In genomic region chr14:103898689-103899088, GRCm38 (mm10) we compare ENCODE assay signal across 8 mouse cellular contexts. TPM values are rescaled to one million over a fixed set of nuclear protein-coding genes. Genes with fewer than 3 reads are reported as not detected.
A peak's percentile ranks its signal among the peaks of the same experiment; 100 is the strongest.
DNase-seq lines count a peak whose midpoint lies in the region; ATAC-seq and TF ChIP-seq lines count a peak whose summit lies in the region.

No protein-coding gene starts in this region.

- WGBS in kidney, adult 2 months: 42% methylated on average over 9 of the region's 9 CpGs
- 25% methylated on average over 9 of the region's 9 CpGs for WGBS in embryonic facial prominence, embryonic 10.5 days
- 5% methylated on average over 9 of the region's 9 CpGs for WGBS in hindbrain, embryonic 14.5 days
- WGBS in macrophage (ENCODE audit: missing documents): 5% methylated on average over 9 of the region's 9 CpGs
- WGBS in stomach, embryonic 16.5 days: 40% methylated on average over 9 of the region's 9 CpGs

- TF ChIP-seq POLR2A in kidney, adult 2 months (IDR thresholded peaks at IDR 0.05; ENCODE audit: low read depth, low read length): no peak

- intact Hi-C loops in left cerebral cortex, postnatal 14 days (cut with DNase I): no loop called here

- no peaks in the 10 kb centered on the region for H3K36me3 ChIP-seq in kidney, adult 2 months (ENCODE audit: control insufficient read depth, insufficient read depth, low read length)
- no peaks in the 10 kb centered on the region for H3K36me3 ChIP-seq in embryonic facial prominence, embryonic 10.5 days (replicated peaks)
- no peaks in the 10 kb centered on the region for H3K36me3 ChIP-seq in hindbrain, embryonic 14.5 days (replicated peaks; ENCODE audit: control insufficient read depth, insufficient read depth)
- H3K36me3 ChIP-seq in macrophage (ENCODE audit: inconsistent target): no peaks in the 10 kb centered on the region
- no peaks in the 10 kb centered on the region for H3K36me3 ChIP-seq in stomach, embryonic 16.5 days (ENCODE audit: control insufficient read depth, insufficient read depth, low read length)

- H3K27ac ChIP-seq in kidney, adult 2 months (ENCODE audit: insufficient read depth, low read depth, low read length): no peak overlapping the region
- H3K27ac ChIP-seq in embryonic facial prominence, embryonic 10.5 days (replicated peaks): peak overlapping the region; percentile 82
- peak overlapping the region; percentile 73 for H3K27ac ChIP-seq in hindbrain, embryonic 14.5 days
- peak overlapping the region; percentile 46 for H3K27ac ChIP-seq in macrophage
- H3K27ac ChIP-seq in stomach, embryonic 16.5 days (ENCODE audit: low read length): peak overlapping the region; percentile 38; the same call in 1 of the 2 replicates

- DNase-seq in kidney, adult 2 months: no peak
- DNase-seq in kidney, postnatal 25 days: no peak
- peak; percentile 39 for DNase-seq in embryonic facial prominence, embryonic 10.5 days (ENCODE audit: low spot score)
- DNase-seq in hindbrain, embryonic 14.5 days (ENCODE audit: low spot score): peak; percentile 25
- DNase-seq in thymus, postnatal 4 days: no peak
- no peak for DNase-seq in left cerebral cortex, postnatal 14 days (ENCODE audit: low spot score in 2 of 2)

- no peaks in the 10 kb centered on the region; the same call in 1 of the 2 replicates for H3K4me1 ChIP-seq in kidney, adult 2 months (ENCODE audit: control insufficient read depth, insufficient read depth, low read length)
- H3K4me1 ChIP-seq in embryonic facial prominence, embryonic 10.5 days: peaks cover 13% of the 10 kb centered on the region
- peaks cover 10% of the 10 kb centered on the region for H3K4me1 ChIP-seq in hindbrain, embryonic 14.5 days (replicated peaks; ENCODE audit: control insufficient read depth, insufficient read depth, low read length)
- peaks cover 8% of the 10 kb centered on the region; the same call in 1 of the 2 replicates for H3K4me1 ChIP-seq in stomach, embryonic 16.5 days (ENCODE audit: control insufficient read depth, insufficient read depth, low read length)

- H3K79me2 ChIP-seq in macrophage (ENCODE audit: inconsistent target): no peaks in the 10 kb centered on the region

- no peaks in the 10 kb centered on the region for H3K27me3 ChIP-seq in kidney, adult 2 months (replicated peaks; ENCODE audit: control insufficient read depth, insufficient read depth, low read length)
- no peaks in the 10 kb centered on the region for H3K27me3 ChIP-seq in embryonic facial prominence, embryonic 10.5 days (replicated peaks; ENCODE audit: low read depth, poor library complexity, severe bottlenecking)
- no peaks in the 10 kb centered on the region for H3K27me3 ChIP-seq in hindbrain, embryonic 14.5 days (ENCODE audit: control insufficient read depth, insufficient read depth, low read length)
- H3K27me3 ChIP-seq in stomach, embryonic 16.5 days (ENCODE audit: control insufficient read depth, insufficient read depth, low read length): no peaks in the 10 kb centered on the region

- H3K4me2 ChIP-seq in hindbrain, embryonic 14.5 days (replicated peaks): peak overlapping the region; percentile 67
- peak overlapping the region; percentile 44 for H3K4me2 ChIP-seq in stomach, embryonic 16.5 days (ENCODE audit: low read depth, low read length)

- TF ChIP-seq CTCF in kidney, adult 2 months (conservative IDR thresholded peaks at IDR 0.05; ENCODE audit: insufficient read depth, insufficient read length, low read depth, low read length): no peak

- peak; percentile 85 for ATAC-seq in hindbrain, embryonic 14.5 days (ENCODE audit: low FRiP score)
- ATAC-seq in stomach, embryonic 16.5 days (ENCODE audit: insufficient read depth, low FRiP score): no peak

- H3K4me3 ChIP-seq in kidney, adult 2 months (ENCODE audit: insufficient read depth, low read depth, low read length): 0 out of 2 replicates have a peak overlapping the region, but pooled peaks have one; percentile 0
- H3K4me3 ChIP-seq in embryonic facial prominence, embryonic 10.5 days: peak overlapping the region; percentile 49
- H3K4me3 ChIP-seq in hindbrain, embryonic 14.5 days (replicated peaks; ENCODE audit: low read length): peak overlapping the region; percentile 29
- no peak overlapping the region for H3K4me3 ChIP-seq in macrophage (ENCODE audit: inconsistent target)
- H3K4me3 ChIP-seq in stomach, embryonic 16.5 days (replicated peaks; ENCODE audit: low read length): peak overlapping the region; percentile 24

- no peaks in the 10 kb centered on the region for H3K9me3 ChIP-seq in embryonic facial prominence, embryonic 10.5 days
- H3K9me3 ChIP-seq in hindbrain, embryonic 14.5 days (ENCODE audit: control insufficient read depth, low read length): no peaks in the 10 kb centered on the region
- H3K9me3 ChIP-seq in stomach, embryonic 16.5 days (replicated peaks; ENCODE audit: control insufficient read depth, low read length): no peaks in the 10 kb centered on the region

- peak overlapping the region; percentile 42 for H3K9ac ChIP-seq in hindbrain, embryonic 14.5 days
- H3K9ac ChIP-seq in stomach, embryonic 16.5 days (ENCODE audit: low read length): 0 out of 2 replicates have a peak overlapping the region, but pooled peaks have one; percentile 34

RNA-seq across cellular contexts. Expression of gene Ednrb, which starts 54.5 kb away (rescaled TPM):
- 7.9 and 9.7 TPM in 2 replicates for polyA plus RNA-seq in kidney, adult 2 months (2012; rRNA removed)
- 21.1 and 34.5 TPM in 2 replicates for polyA plus RNA-seq in embryonic facial prominence, embryonic 10.5 days (2016; fragmentation: Nextera tagmentation; extraction: Ambion mirVana)
- 135 and 151 TPM in 2 replicates for polyA plus RNA-seq in hindbrain, embryonic 14.5 days (2014; fragmentation: Nextera tagmentation; extraction: Ambion mirVana)
- total RNA-seq in macrophage (2018; cell fraction: chromatin; rRNA removed): 10 to 100 TPM in 12 of 26 experiments, 1 to 10 TPM in 14; 1.5 to 88.7 (median 8.1) TPM
- 100 to 1,000 TPM in 2 of 26 experiments, 10 to 100 TPM in 22, 1 to 10 TPM in 2; 6.0 to 101 (median 22.7) TPM for total RNA-seq in macrophage (2018; cell fraction: cytosol; rRNA removed)
- 100 to 1,000 TPM in 3 of 26 experiments, 10 to 100 TPM in 21, 1 to 10 TPM in 2; 6.5 to 135 (median 24.5) TPM for total RNA-seq in macrophage (2018; cell fraction: nucleus; rRNA removed)
- polyA plus RNA-seq in macrophage (2018): 6.8 to 36.9 TPM (median 17.7 TPM) in 3 replicates
- polyA plus RNA-seq in stomach, embryonic 16.5 days (2015; fragmentation: Nextera tagmentation; extraction: Ambion mirVana): 109 and 112 TPM in 2 replicates
- 10 to 100 TPM; 62.8 to 67.0 TPM for total RNA-seq in left cerebral cortex, postnatal 14 days (2021)

Comparison
In these comparisons a context has a peak if more than half of its experiments do, and no peak if none do; other contexts are left out.
1. DNase-seq: peak in embryonic facial prominence, embryonic 10.5 days (single experiment) and hindbrain, embryonic 14.5 days (single experiment); none in kidney, adult 2 months (single experiment), kidney, postnatal 25 days (0 of 2), thymus, postnatal 4 days (single experiment) and left cerebral cortex, postnatal 14 days (0 of 2).